Mouse (Mus musculus) cerebellum, adult 2 months (tissue): ENCODE measurements around the gene Hdac11.

Experiments used
- CTCF ChIP-seq: fragments of 200-500 bp; IDR thresholded peaks from 2 replicates; pipeline ENCODE4 v1.5.1; 2011; ENCODE audit warnings: low read depth, mild to moderate bottlenecking, control low read depth, low read length, moderate library complexity, borderline replicate concordance; ENCODE audit not compliant: insufficient read depth
- POLR2A ChIP-seq: fragments of 200-500 bp; IDR thresholded peaks from 2 replicates; pipeline ENCODE4 v1.6.1; 2011; ENCODE audit warnings: low read length, control low read depth, borderline replicate concordance; ENCODE audit not compliant: insufficient read depth

- TF ChIP-seq CTCF (no peak), POLR2A (no peak)
These were observed 6.9 kb downstream of the Hdac11 start for GRCm38 (mm10) chr6:91163195-91163911.
